12 mouse cellular contexts compared by ENCODE assay signal in the genomic region with DNA sequence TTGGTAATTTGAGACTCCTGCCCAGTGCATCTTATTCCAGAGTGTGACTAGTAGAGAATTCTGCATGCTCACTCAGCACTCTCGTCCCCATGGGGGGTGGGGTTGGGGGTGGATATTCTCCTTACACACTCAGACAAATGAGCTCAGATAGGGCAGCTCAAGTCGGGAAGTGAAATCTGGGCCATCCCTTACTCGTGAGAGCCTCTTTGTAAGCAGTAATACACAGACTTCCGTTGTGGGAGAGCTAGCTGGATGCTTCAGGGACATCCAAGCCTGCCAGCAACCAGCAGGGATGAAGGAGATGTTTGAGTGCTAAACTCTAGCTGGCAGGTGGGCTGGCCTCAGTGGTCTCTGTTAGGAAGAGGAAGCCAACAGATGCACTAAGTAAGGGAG.
DNase-seq lines count a peak whose midpoint lies in the region; ATAC-seq and TF ChIP-seq lines count a peak whose summit lies in the region.
"Had no signal": no experiment of that assay in that cellular context is flagged by ENCODE, and none has a peak within 500 bp of the region (broad histone marks: within the 10 kb centered on the region; RNA-seq: fewer than 3 reads in every experiment).

No protein-coding gene starts in this region.

- no peaks in the 10 kb centered on the region for H3K36me3 ChIP-seq in forebrain, embryonic 13.5 days (ENCODE audit: poor library complexity, severe bottlenecking)
- no peaks in the 10 kb centered on the region for H3K36me3 ChIP-seq in forebrain, embryonic 12.5 days (replicated peaks)
- H3K36me3 ChIP-seq in midbrain, embryonic 12.5 days, result no peaks in the 10 kb centered on the region
- no peaks in the 10 kb centered on the region for H3K36me3 ChIP-seq in midbrain, embryonic 10.5 days
- H3K36me3 ChIP-seq: limb, embryonic 15.5 days had no signal

- H3K4me3 ChIP-seq in forebrain, embryonic 13.5 days, result no peak overlapping the region
- no peak overlapping the region for H3K4me3 ChIP-seq in forebrain, embryonic 12.5 days (replicated peaks)
- H3K4me3 ChIP-seq in midbrain, embryonic 12.5 days, result no peak overlapping the region
- no peak overlapping the region for H3K4me3 ChIP-seq in midbrain, embryonic 10.5 days
- no peak overlapping the region for H3K4me3 ChIP-seq in left cerebral cortex, adult 2 months
- H3K4me3 ChIP-seq: erythroblast, embryonic 14.5 days; limb, embryonic 15.5 days had no signal

- H3K27me3 ChIP-seq in forebrain, embryonic 13.5 days, result no peaks in the 10 kb centered on the region
- peaks cover 3% of the 10 kb centered on the region; the same call in 1 of the 2 replicates for H3K27me3 ChIP-seq in forebrain, embryonic 12.5 days
- 0 out of 2 replicates have a peak, but pooled peaks cover 3% of the 10 kb centered on the region for H3K27me3 ChIP-seq in midbrain, embryonic 12.5 days
- peaks cover 11% of the 10 kb centered on the region; the same call in 1 of the 2 replicates for H3K27me3 ChIP-seq in midbrain, embryonic 10.5 days (ENCODE audit: low read depth, poor library complexity, severe bottlenecking)
- H3K27me3 ChIP-seq: limb, embryonic 15.5 days had no signal

- no peaks in the 10 kb centered on the region for H3K9me3 ChIP-seq in forebrain, embryonic 13.5 days (replicated peaks)
- no peaks in the 10 kb centered on the region for H3K9me3 ChIP-seq in forebrain, embryonic 12.5 days
- H3K9me3 ChIP-seq in midbrain, embryonic 12.5 days, result no peaks in the 10 kb centered on the region
- no peaks in the 10 kb centered on the region for H3K9me3 ChIP-seq in midbrain, embryonic 10.5 days (replicated peaks)
- H3K9me3 ChIP-seq: limb, embryonic 15.5 days had no signal

- ATAC-seq in forebrain, embryonic 13.5 days, result no peak
- no peak for ATAC-seq in forebrain, embryonic 12.5 days (ENCODE audit: low FRiP score)
- no peak for ATAC-seq in midbrain, embryonic 12.5 days (ENCODE audit: low FRiP score, low read depth)

- H3K4me1 ChIP-seq in forebrain, embryonic 13.5 days, result peaks cover 42% of the 10 kb centered on the region
- peaks cover 48% of the 10 kb centered on the region for H3K4me1 ChIP-seq in forebrain, embryonic 12.5 days
- H3K4me1 ChIP-seq in midbrain, embryonic 12.5 days, result peaks cover 45% of the 10 kb centered on the region
- H3K4me1 ChIP-seq in midbrain, embryonic 10.5 days, result peaks cover 42% of the 10 kb centered on the region

- 42% methylated on average over 4 of the region's 4 CpGs for WGBS in forebrain, embryonic 13.5 days
- 38% methylated on average over 4 of the region's 4 CpGs for WGBS in forebrain, embryonic 12.5 days
- WGBS in midbrain, embryonic 12.5 days, result 34% methylated on average over 4 of the region's 4 CpGs
- WGBS in midbrain, embryonic 10.5 days, result 48% methylated on average over 4 of the region's 4 CpGs

- H3K4me2 ChIP-seq in forebrain, embryonic 13.5 days, result no peak overlapping the region
- no peak overlapping the region for H3K4me2 ChIP-seq in forebrain, embryonic 12.5 days
- no peak overlapping the region for H3K4me2 ChIP-seq in midbrain, embryonic 12.5 days (replicated peaks)
- H3K4me2 ChIP-seq: limb, embryonic 15.5 days had no signal

- TF ChIP-seq CTCF in left cerebral cortex, adult 2 months (IDR thresholded peaks at IDR 0.05), result no peak

- peak overlapping the region; percentile 25; the same call in 1 of the 2 replicates for H3K27ac ChIP-seq in forebrain, embryonic 13.5 days
- no peak overlapping the region for H3K27ac ChIP-seq in forebrain, embryonic 12.5 days
- H3K27ac ChIP-seq in midbrain, embryonic 12.5 days (replicated peaks), result 0 out of 2 replicates have a peak overlapping the region, but pooled peaks have one; percentile 0
- no peak overlapping the region for H3K27ac ChIP-seq in midbrain, embryonic 10.5 days (replicated peaks)
- peak overlapping the region; percentile 72 for H3K27ac ChIP-seq in left cerebral cortex, adult 2 months
- H3K27ac ChIP-seq: limb, embryonic 15.5 days had no signal

- intact Hi-C loops in left cerebral cortex, adult 2 months (cut with DNase I), result no loop called here
- intact Hi-C loops in gastrocnemius, postnatal 36 days (cut with DNase I), result no loop called here

- no peak overlapping the region for H3K9ac ChIP-seq in forebrain, embryonic 13.5 days
- no peak overlapping the region for H3K9ac ChIP-seq in forebrain, embryonic 12.5 days
- no peak overlapping the region for H3K9ac ChIP-seq in midbrain, embryonic 12.5 days (replicated peaks)
- H3K9ac ChIP-seq: limb, embryonic 15.5 days had no signal

- no peak for DNase-seq in midbrain, embryonic 10.5 days (ENCODE audit: low spot score)
- DNase-seq in left cerebral cortex, adult 2 months (ENCODE audit: extremely low spot score in 1 of 2, low spot score in 2 of 2), result peak; percentile 17 to 34
- DNase-seq in right cerebral cortex, postnatal 14 days, result peak; percentile 26
- DNase-seq in gastrocnemius, postnatal 36 days, result no peak
- DNase-seq in kidney, postnatal 4 days, result no peak
- DNase-seq: heart, postnatal 4 days; kidney, postnatal 10 days had no signal

Comparison
In these comparisons a context has a peak if more than half of its experiments do, and no peak if none do; other contexts are left out.
1. H3K27ac ChIP-seq: peak in forebrain, embryonic 13.5 days (single experiment), midbrain, embryonic 12.5 days (single experiment) and left cerebral cortex, adult 2 months (single experiment); none in forebrain, embryonic 12.5 days (single experiment) and midbrain, embryonic 10.5 days (single experiment).
2. DNase-seq: peak in left cerebral cortex, adult 2 months (2 of 2) and right cerebral cortex, postnatal 14 days (single experiment); none in midbrain, embryonic 10.5 days (single experiment), gastrocnemius, postnatal 36 days (0 of 2) and kidney, postnatal 4 days (0 of 2).